Mouse (Mus musculus): ENCODE results near the gene Sf3a1.
"Not testable (repeated sequence)": the region's sequence is repeated elsewhere in the genome, so short reads cannot be mapped to it uniquely, and the experiment has no call there.

The Sf3a1 gene

DNA sequence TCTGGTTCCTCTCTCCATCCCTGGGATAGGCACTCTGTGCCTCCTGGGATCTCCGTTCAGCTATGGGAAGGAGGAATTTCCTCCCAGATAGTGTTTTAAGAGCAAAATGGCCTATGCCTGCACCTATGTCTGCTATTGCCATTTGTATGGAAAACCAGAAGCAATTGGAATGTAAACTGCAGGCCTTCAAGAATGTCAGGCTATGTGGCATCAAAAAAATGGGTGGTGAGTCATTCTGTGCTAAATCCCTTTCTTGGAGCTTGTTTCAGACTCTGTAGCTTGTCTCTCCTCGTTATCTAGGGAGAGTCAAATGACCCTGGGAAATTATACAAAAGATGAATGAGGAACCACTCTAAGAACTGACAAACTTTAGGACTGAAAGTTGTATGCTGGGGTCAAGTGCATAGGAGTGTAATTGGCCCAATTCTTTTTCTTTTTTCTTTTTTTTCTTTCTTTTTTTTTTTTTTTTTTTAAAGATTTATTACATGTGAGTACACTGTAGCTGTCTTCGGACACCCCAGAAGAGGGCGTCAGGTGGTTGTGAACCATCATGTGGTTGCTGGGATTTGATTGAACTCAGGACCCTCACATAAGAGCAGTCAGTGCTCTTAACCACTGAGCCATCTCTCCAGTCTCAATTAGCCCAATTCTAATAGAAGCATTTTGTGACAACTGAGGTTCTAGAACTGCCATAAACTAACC is 24.3 kb downstream of the Sf3a1 start:
- ATAC-seq (ENCODE audit: insufficient number of reproducible peaks, low FRiP score, low TSS enrichment), result no peak

DNA sequence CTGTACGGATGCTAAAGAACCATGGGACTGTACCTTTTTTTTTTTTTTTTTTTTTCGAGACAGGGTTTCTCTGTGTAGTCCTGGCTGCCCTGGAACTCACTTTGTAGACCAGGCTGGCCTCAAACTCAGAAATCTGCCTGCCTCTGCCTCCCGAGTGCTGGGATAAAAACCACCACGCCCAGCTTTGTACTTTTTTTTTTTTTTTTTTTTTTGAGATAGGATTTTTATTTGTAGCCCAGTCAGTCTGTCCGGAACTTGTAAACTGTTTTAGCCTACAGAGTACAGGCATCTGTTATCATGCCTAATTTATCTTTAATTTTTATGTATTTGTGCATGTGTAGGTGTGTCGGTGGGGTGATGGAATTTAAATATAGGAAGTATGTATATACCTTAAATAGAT is 25.3 kb downstream of the Sf3a1 start:
- ATAC-seq (ENCODE audit: insufficient number of reproducible peaks, low FRiP score, low TSS enrichment), result not testable (repeated sequence)

DNA sequence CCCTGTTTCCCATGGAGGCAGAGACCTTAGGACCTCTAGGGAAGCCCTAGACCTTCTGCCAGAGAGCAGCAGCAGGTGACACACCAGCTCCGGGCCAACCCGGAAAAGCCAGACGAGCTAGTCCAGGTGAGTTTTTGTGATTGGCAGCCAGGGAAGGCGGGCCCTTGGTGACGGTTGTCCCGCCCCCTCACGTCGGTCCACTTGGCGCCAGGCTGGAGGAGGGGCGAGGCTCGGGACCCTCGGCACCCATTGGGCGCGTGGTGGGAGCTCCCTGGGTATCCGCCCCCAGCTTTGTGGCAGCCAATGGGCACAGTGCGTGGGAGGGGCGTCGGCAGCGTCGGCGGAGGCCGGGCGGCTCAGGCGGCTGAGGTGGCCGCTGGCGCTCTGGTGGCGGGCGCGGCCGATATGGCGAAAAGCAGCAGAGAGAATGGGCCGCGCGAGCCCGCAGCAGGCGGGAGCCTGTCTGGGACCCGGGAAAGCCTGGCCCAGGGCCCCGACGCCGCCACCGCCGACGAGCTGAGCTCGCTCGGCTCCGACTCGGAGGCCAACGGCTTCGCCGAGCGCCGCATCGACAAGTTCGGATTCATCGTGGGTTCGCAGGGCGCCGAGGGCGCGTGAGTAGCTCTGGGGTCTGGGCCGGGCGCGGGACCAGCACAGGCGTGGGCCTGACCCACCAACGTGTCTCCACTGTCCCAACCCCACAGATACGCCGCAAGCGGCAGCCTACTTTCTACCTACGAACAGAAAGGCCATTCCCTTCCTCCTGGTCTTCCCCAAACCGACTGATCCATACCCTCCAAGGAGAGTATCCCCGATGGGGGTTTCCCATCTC is 26.6 kb downstream of the Sf3a1 start, which contains the start of gene Tbc1d10a:
TSS of gene Tbc1d10a (plus strand) at position 304 of the 832 bp plus-strand sequence.
- ATAC-seq (ENCODE audit: insufficient number of reproducible peaks, low FRiP score, low TSS enrichment), result peak; percentile 98

DNA sequence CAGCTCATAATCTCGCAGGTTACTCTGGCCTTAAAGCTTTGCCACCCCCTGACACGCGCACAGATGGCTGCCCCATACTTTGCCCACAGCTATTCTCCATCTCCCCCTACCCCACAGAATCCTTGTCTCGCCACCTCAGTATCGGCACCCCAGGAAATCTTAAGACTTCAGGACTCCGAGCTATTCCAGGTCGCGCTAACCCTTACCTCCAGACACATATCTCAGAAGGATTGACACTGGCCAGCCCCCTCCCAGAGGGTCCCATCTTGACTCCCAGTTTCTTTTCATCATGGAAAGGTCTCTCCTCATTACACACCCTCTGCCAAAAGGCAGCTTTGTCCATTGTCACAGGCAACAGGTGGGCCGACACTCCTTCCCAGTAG is 27.2 kb downstream of the Sf3a1 start:
- no peak for ATAC-seq (ENCODE audit: insufficient number of reproducible peaks, low FRiP score, low TSS enrichment)

DNA sequence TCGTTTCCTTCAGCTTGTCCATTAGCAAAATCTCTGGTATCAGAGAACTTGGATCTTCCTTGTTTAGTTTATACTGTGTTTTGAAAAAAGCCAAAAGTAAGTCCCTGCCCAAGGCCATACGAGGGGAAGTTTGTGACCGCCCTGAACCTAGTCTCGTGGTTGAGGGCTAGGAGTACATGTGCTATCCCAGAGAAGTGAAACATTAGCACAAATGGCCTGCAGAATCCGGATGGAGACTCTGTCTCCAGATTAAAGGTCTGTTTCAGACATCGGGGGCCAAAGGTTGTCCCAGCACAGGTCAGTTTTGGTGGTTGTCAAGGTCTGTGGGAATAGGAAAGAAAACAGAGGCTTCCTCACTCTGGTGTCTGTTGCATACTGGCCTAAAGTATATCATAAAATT is 29.0 kb downstream of the Sf3a1 start:
- no peak for ATAC-seq (ENCODE audit: insufficient number of reproducible peaks, low FRiP score, low TSS enrichment)

DNA sequence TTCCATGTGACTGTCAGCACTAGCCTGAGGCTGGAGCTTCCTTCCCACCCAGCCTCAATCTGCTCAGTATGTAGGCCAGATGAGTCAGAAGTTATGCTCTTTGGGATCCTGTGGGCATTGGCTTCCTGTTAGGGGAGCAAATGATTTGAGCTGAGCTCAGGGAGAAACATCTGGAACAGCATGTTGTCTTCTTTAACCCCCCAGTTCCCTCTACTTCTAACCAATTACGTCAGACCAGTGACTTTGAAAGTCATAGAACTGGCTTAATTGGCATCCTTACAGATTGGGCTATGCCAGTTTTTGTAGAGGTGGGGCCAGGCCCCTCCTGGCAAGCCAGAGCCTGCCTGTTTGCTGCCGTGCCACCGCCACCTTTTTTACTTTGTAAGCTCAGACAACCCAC is 30.5 kb downstream of the Sf3a1 start:
- no peak for ATAC-seq (ENCODE audit: insufficient number of reproducible peaks, low FRiP score, low TSS enrichment)

DNA sequence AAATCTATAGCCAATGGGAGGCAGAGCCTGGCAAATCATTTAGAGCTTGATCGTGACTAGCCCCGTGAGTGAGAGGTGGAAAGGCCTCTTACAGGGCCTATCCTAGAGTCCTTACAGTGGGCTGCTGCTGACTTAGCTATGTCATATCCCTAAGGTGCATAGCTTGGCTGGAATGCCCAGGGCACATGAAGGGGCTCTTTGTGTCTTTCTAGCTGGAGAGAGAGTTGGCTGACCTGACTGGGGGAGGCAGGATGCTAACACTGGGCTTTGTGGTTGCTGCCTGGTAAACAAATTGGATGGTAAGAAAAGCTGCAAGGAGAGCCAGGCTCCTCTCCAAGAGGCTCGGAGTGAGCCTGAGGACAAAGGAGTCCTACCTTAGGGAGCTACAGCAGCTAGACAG is 32.6 kb downstream of the Sf3a1 start:
- no peak for ATAC-seq (ENCODE audit: insufficient number of reproducible peaks, low FRiP score, low TSS enrichment)

DNA sequence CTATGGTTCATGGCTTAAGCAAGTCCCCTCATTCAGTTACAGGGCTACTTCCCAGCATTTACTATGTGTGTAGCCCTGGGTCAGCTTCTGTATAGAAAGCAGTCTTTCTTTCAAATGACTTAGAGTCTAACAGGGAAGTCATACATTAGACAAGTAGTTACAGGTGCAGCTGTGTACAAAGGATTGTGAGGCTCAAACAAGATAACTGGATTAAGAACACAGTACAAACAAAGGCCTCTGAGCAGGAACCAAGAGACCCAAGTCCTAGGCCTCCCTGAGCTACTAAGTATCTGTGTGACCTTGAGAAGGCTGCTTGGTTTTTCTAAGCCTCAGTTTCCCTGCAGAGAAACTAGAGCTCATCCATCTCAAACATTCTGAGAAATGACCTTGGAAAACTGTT is 33.3 kb downstream of the Sf3a1 start:
- no peak for ATAC-seq (ENCODE audit: insufficient number of reproducible peaks, low FRiP score, low TSS enrichment)

DNA sequence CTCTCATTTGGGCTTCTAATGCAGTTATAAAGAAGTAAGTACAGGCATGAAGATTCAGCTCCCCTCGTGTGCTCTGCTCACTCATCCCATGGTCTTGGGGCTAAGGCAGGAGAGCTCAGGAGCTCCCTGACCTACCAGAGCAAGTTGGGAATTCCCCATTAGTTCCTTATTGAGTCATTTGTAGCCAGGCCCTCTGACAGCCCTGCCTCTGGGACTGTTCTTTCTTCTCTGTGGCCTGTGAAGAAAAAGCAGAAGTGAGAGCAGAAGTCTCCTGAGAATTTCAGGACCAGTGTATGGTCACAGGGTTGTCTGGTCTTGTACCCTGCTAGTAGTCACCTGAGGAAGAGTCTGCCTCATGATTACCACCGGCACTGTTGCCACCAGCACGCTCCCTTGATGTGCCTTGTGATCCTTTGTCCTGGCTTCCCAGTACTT is 35.5 kb downstream of the Sf3a1 start:
- ATAC-seq (ENCODE audit: insufficient number of reproducible peaks, low FRiP score, low TSS enrichment), result no peak

DNA sequence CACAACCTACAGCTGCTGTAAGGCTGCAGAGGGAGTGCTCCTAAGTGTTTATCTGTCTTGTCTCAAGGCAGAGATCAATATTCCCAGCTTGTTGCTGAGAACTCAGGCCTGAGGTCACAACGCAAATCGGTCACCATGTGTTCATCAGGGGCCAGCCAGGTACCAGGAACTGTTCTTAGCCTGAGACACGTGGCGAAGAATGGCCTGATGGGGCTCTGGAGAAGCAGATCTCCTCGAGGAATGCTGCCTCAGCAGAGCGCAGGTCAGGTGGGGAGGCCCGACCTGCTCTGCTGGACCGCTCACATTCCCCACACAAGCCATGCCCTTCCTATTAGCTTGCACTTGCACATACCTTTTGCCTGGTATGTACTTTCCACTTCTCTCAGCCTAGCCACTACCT is 36.5 kb downstream of the Sf3a1 start:
- ATAC-seq (ENCODE audit: insufficient number of reproducible peaks, low FRiP score, low TSS enrichment), result no peak

DNA sequence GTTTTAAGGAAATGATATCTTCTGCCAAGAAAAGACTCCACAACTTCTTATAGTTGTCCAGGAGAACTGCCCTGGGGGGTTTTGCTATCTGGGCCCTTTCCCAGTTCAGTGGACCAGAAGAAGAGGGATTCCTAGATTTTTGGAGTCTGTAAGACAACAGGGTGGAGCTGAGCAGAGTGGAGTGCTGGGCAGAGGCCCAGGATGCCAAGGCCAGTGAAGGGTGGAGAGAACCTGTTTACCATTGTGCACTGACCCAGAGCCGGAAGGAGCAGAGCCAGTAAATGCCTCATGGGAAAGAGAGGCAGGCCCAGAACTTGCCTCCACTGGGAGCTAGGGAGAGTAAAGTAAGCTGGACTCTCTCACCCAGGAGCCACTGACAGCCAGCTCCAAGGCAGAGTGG is 37.5 kb downstream of the Sf3a1 start:
- ATAC-seq (ENCODE audit: insufficient number of reproducible peaks, low FRiP score, low TSS enrichment), result no peak

DNA sequence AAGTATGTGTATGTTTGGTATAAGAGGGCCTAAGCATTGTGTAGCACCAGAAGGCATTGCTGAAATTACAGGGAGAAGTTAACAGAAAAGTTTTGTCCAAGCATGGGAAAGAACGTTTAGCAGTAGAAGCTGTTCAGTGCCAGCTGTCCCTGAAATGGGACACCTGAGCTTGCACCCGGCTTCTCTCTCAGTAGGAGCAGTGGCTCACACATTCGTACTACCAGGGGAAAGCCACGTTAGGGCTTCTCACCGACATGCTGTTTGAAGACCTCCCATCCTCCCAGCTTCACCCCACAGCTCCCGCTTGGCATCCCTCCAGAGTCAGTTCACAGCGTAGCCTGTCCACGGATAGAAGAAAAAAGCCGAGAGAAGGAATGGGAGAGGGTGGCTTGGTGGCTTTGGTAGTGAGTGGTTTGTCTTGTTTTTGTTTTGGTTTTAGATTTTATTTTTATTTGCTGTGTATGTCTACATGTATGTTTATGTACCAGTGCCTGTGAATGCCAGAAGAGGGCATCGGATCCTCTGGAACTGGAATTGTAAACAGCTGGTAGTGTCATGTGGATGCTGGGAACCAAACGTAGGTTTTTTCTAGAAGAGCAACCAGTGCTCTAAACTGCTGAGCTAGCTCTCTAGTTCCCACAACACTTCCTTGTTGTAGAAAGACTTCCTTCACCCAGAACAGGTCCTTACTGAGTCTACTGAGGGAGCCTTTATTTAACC is 42.0 kb downstream of the Sf3a1 start:
- no peak for ATAC-seq (ENCODE audit: insufficient number of reproducible peaks, low FRiP score, low TSS enrichment)

DNA sequence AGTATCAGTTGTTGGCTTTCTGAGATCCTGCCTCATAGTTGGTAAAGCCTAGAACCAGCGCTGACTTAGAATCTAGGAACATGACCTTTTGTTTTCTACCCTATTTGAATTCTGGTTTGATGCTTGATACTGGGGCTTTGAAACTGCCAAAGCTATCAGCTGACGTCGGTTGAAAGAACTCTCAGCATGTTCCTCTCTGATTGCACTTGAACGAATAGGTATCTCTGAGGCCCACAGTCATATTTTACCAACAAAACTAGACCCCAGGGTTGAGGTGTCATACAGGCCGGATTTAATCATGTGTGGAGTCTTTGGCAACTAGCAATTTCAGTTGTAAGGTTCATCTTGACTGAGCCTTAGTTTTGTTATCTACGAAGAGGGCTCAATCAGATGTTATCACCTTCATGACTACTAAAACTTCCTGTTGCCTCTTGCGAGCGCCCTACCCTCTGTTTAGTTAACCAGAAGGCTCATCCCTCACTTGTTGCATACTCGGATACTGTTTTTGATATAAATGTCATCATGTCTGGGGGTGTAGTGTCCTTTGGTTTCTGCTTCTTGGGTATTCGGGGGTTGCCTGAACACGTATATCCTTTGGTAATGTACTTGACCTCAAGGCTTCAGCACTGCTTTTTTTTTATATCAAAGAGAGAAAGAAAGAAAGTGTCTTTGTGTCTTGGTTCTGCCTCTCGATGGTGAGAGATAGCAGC is 43.0 kb downstream of the Sf3a1 start:
- ATAC-seq (ENCODE audit: insufficient number of reproducible peaks, low FRiP score, low TSS enrichment), result no peak

DNA sequence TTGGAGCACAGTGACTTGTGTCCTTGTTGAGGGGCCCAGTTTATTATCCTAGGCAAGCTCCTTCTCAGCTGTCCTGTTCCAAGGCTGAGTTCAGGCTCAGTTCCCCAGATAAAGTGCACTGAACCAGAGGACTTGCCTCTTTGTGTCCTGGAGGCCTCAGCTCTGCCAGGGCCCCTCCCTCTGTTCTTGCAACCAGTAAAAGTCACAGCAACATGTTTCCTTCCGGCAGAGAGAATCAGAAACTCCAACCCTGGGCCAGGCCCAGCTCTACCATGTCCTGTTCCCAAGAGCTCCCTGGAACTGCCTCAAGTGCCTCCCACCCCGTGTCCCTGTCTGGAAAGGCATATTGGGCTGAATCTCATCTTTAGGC is 43.5 kb downstream of the Sf3a1 start:
- no peak for ATAC-seq (ENCODE audit: insufficient number of reproducible peaks, low FRiP score, low TSS enrichment)

DNA sequence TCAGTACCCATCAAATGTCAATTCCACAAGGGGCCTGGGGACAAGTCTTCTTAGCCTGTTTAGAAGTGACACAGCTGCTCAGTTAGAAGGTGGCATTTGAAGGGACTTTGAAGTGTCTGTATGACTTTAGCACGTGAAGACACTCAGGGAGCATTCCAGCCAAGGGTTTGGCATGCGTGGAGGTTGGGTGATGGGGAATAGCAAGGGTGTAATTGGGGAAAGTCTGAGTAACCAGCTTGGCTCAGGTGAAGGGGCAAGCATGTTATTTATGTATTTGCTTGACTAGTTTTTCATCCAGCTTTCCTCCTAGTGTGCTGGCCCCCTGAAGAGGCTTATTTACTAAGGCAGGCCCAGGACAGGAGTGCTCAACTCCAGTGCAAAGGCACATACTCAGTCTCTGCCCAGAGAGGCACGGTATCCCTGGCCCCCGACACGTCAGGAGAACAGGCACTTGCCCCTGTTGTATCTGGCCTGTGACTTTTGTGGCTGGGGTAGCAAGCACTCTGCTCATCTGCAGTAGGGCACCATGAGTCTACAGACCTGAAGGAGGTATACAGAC is 45.0 kb downstream of the Sf3a1 start:
- no peak for ATAC-seq (ENCODE audit: insufficient number of reproducible peaks, low FRiP score, low TSS enrichment)

DNA sequence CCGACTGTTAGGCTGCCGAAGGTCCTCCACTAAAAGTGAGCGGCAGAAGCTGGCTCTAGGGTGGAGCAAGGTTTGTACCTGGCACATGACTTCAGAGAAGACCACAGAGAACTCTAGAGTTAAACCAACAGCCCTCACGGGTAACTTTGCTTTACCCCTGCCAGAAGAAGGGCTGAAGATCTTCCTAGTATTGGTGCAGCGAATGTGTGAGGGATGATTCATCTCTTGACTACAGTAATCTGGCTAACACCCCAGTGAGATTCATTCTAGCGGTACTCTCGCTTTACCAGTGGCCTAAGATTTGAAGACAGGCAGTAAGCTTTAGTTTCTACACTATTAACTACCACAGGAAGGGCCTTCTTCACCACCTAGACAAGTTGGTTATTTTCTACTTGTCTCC is 45.8 kb downstream of the Sf3a1 start:
- no peak for ATAC-seq (ENCODE audit: insufficient number of reproducible peaks, low FRiP score, low TSS enrichment)

DNA sequence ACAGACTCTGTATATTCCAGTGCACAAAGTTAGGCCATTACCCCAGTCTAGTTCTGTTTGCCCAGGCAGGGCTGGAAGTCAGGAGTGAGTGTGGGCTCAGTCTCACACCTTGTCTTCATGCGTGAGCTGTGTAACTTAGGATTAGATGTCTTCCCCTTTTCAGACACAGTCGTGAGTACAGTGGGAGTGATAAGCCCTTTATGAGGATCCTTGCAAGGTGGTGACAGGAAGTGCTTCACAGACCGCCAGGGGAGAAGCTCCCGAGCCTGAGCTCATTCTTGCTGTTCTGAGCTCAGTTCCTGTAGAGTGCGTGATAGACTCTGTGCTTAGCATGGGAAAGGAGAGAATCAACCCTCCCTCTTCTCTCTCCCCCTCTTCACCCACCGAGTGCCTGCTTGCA is 46.4 kb downstream of the Sf3a1 start:
- ATAC-seq (ENCODE audit: insufficient number of reproducible peaks, low FRiP score, low TSS enrichment), result no peak

DNA sequence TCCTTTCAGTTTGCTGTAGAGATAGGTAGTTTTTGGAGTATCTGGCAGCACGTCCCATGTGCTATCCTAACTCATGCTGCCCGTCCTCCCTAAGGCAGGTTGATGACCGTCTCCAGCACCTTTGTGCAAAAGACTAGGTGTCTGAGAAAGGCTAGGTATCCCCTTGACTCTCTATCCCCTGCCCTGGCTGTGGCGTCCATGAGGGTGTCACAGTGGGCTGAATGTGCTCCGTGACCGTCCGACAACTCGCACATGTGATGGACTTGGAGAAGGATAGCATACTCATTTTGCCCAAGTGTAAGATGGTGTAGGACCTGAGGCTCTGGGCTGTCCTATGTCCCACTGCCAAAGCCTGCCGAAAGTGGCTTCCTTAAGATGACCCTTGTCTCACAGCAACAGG is 47.5 kb downstream of the Sf3a1 start:
- no peak for ATAC-seq (ENCODE audit: insufficient number of reproducible peaks, low FRiP score, low TSS enrichment)

DNA sequence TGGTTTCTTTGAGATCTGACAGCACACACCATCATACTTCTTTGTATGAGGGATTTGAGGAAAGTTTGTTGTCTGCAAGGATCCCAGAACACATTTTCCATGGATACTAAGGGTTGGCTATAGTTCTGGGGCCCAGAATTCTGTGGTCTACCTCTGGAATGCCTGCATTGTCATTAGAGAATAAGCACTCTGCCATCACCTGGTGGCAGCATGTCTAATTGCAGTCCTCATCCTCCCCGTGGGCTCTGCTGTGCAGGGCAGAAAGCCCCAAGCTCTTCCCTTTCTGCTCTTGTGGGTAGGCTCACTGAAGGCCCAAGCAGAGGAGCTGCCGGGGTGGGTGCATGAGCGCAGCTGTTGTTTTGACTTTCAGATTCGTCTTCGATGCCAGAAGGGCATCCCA is 49.4 kb downstream of the Sf3a1 start:
- ATAC-seq (ENCODE audit: insufficient number of reproducible peaks, low FRiP score, low TSS enrichment), result no peak

DNA sequence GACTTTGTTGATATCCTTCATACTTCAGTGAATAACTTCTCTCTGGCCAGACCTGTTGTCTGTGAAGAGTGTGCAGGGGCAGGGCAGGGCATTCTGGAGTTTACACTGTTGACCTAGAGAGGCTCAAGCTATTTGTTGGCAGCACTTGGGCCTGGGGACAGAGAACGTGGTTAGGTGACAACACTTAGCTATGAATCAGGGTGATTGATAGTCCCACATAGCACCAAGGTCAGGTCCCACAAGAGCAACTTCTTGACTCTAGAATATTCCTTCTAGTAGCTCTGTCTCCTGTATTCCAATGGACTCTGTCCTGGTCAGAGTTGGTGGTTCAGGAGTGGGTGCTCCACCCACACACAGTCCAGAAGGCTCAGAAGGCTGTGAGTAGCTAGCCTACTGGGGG is 50.6 kb downstream of the Sf3a1 start:
- ATAC-seq (ENCODE audit: insufficient number of reproducible peaks, low FRiP score, low TSS enrichment), result no peak

All from cerebellum, adult (tissue).